Mouse (Mus musculus) limb, embryonic 12.5 days (tissue): ENCODE data around the gene Nudt14. TPM values are rescaled to one million over a fixed set of nuclear protein-coding genes. Genes with fewer than 3 reads are reported as not detected.

Experiments used
- ATAC-seq: fragments of 200-750 bp; cut with Nextera tagmentation; 2 replicates; pipeline ENCODE4 v1.8.0; 2017; ENCODE audit warnings: low read depth, moderate TSS enrichment; ENCODE audit not compliant: insufficient number of reproducible peaks, insufficient read depth, low FRiP score, low TSS enrichment
- H3K27ac ChIP-seq: fragments of 300-500 bp; sonication (generic); 2 replicates; pipeline ENCODE4 v1.5.1; 2016; ENCODE audit warnings: mild to moderate bottlenecking, moderate library complexity
- H3K27me3 ChIP-seq: fragments of 300-500 bp; sonication (generic); 2 replicates; pipeline ENCODE4 v1.6.1; 2016; ENCODE audit warnings: mild to moderate bottlenecking, moderate library complexity
- H3K36me3 ChIP-seq: fragments of 300-500 bp; sonication (generic); 2 replicates; pipeline ENCODE4 v1.6.1; 2016; ENCODE audit warnings: mild to moderate bottlenecking, moderate library complexity
- H3K4me1 ChIP-seq: fragments of 300-500 bp; sonication (generic); replicated peaks from 2 replicates; pipeline ENCODE4 v1.6.1; 2016
- H3K4me2 ChIP-seq: fragments of 300-500 bp; sonication (generic); 2 replicates; pipeline ENCODE4 v1.6.1; 2016; ENCODE audit warnings: mild to moderate bottlenecking, moderate library complexity
- H3K4me3 ChIP-seq: fragments of 300-500 bp; sonication (generic); replicated peaks from 2 replicates; pipeline ENCODE4 v1.5.1; 2016; ENCODE audit warnings: mild to moderate bottlenecking
- H3K9ac ChIP-seq: fragments of 300-500 bp; sonication (generic); replicated peaks from 2 replicates; pipeline ENCODE4 v1.6.1; 2016; ENCODE audit warnings: mild to moderate bottlenecking, moderate library complexity
- H3K9me3 ChIP-seq: fragments of 300-500 bp; sonication (generic); 2 replicates; pipeline ENCODE4 v1.6.1; 2016; ENCODE audit warnings: mild to moderate bottlenecking, moderate library complexity
- WGBS: fragments of 180-500 bp; shearing (Covaris S2); methylation state at CpG from one replicate; pipeline ENCODE4 v1.1.7; 2016; 5-methylcytosine and 5-hydroxymethylcytosine counted together
- polyA plus RNA-seq: library from polyadenylated mRNA; unstranded; fragments of >200 nt; fragmentation: Nextera tagmentation; extraction: Ambion mirVana; gene quantifications from 2 replicates; pipeline ENCODE4 v1.2.1, GENCODE M21; 2016

The Nudt14 gene
- polyA plus RNA-seq, 1 experiment from 2014 or later, result 95.2 TPM

DNA sequence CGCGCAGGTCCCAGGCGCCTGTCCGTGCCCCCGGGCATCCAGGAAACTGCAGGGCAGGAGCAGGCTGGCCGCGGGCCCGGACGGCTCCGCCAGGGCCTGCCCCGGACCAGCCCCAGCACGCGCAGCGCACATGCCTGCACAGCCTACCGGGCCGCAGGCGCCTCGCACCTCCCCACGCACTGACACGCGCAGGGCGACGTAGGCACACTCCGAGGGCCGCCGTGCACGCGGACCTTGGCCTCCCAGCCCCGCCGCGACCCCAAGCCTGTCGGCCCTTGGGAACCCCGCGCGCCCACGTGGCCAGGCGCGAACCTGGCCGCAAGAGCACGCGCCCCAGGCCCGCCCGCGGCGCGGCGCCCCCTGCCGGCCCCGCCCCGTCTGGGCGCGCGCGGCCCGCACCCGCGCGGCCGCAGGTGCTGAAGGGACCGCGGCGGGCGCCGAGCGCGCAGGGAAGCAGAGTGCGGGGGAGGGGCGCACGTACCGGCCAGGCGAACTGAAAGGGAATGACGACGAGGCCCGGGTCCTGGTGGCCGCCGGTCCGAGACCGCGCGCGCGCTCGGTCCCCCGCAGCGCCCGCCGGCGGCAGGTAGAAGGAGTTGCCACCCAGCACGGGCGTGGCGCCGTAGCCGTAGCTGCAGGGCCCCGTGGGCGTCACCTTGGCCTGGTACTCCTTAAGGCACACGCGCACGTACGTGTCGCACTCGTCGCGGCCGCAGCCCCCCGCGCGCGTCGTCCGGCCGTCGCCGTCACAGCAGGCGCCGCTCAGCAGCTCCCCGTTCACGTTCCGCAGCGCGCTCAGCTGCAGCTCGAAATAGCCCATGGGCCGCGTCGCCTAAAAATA, 13.3 kb downstream of the Nudt14 start:
- Histone ChIP-seq H3K27me3 (peaks cover 79% of the 10 kb centered on the region), H3K27ac (0 out of 2 replicates have a peak overlapping the region, but pooled peaks have one; percentile 12), H3K9me3 (no peaks in the 10 kb centered on the region), H3K9ac (peak overlapping the region; percentile 47), H3K36me3 (no peaks in the 10 kb centered on the region), H3K4me3 (peak overlapping the region; percentile 58), H3K4me1 (peaks cover 41% of the 10 kb centered on the region), H3K4me2 (peak overlapping the region; percentile 92)
- ATAC-seq, result 0 out of 2 replicates have a peak, but pooled peaks have one; percentile 32
- WGBS, result 2% methylated on average over 123 of the region's 124 CpGs

DNA sequence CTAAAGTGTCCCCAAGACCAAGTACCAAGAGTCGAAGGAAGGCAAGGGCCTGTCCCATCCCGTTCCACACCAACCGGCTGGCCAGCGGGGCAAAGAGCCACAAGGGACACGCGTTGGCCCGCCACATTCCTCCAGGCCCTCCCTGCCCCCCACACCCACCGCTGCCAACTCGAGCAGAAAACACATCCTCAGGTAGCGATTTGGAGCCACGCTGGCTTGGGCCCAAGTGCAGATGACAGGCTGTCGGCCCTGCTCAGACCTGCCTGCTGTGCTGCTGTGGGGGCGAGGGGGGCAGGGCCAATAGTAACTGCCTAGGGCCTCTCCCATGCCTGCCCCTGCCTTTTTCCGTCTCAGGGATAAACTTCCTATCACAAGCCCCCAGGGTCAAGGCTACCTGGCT, 14.7 kb downstream of the Nudt14 start:
- peaks cover 75% of the 10 kb centered on the region for H3K27me3 ChIP-seq
- H3K9me3 ChIP-seq, result no peaks in the 10 kb centered on the region
- H3K27ac ChIP-seq, result no peak overlapping the region
- no peak for ATAC-seq
- WGBS, result 55% methylated on average over 14 of the region's 14 CpGs
- H3K4me3 ChIP-seq, result no peak overlapping the region
- no peaks in the 10 kb centered on the region for H3K36me3 ChIP-seq
- peak overlapping the region; percentile 92 for H3K4me2 ChIP-seq
- no peak overlapping the region; the same call in 1 of the 2 replicates for H3K9ac ChIP-seq
- H3K4me1 ChIP-seq, result peaks cover 38% of the 10 kb centered on the region

DNA sequence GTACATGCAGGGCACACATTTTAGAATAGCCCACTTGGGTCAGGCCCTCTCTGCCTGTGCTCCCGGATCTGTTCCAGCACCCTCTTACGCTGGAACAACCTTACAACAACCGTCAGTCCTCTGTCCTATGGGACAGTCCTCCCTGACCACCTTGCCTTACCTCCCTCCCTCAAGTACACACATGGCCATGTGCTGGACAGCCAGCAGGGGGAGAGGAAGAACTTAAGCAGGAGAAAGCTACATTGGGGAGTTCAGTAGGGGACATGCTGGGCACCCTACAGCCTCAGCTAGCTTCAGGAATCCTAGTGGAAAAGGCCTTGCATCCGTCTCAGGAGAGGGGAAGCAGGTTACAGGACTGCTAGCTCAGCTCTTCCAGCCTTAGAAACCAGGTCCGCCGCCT, 16.0 kb downstream of the Nudt14 start:
- WGBS, result 78% methylated on average over 6 of the region's 6 CpGs
- no peak overlapping the region for H3K4me2 ChIP-seq
- no peak for ATAC-seq
- H3K9ac ChIP-seq, result no peak overlapping the region
- H3K27me3 ChIP-seq, result peaks cover 62% of the 10 kb centered on the region
- no peak overlapping the region for H3K4me3 ChIP-seq
- no peaks in the 10 kb centered on the region for H3K9me3 ChIP-seq
- no peak overlapping the region for H3K27ac ChIP-seq
- H3K4me1 ChIP-seq, result peaks cover 38% of the 10 kb centered on the region
- H3K36me3 ChIP-seq, result no peaks in the 10 kb centered on the region

DNA sequence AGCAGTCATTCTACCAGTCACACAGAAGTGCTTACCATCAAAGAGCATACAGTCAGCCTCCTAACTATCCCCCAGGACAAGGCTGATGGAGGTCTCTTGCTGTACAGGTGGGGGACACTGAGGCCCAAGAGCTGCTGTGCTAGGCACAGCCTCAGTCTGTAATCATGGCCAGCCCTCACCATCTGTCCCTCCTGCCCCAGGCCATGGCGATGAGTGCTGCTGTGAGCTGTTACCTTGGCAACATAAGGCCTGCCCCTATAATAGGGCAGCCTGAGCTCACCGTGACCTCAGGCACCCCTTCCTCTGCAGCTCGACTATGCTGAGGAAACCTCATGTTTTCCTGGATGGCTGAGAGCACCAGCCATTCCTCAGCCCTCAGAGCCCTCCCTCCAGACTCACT, 19.4 kb downstream of the Nudt14 start:
- no peaks in the 10 kb centered on the region for H3K36me3 ChIP-seq
- H3K27ac ChIP-seq, result no peak overlapping the region
- H3K4me2 ChIP-seq, result no peak overlapping the region
- peaks cover 18% of the 10 kb centered on the region for H3K4me1 ChIP-seq
- H3K9ac ChIP-seq, result no peak overlapping the region
- WGBS, result 11% methylated on average over 3 of the region's 3 CpGs
- H3K9me3 ChIP-seq, result no peaks in the 10 kb centered on the region
- ATAC-seq, result no peak
- H3K27me3 ChIP-seq, result peaks cover 35% of the 10 kb centered on the region
- H3K4me3 ChIP-seq, result no peak overlapping the region

DNA sequence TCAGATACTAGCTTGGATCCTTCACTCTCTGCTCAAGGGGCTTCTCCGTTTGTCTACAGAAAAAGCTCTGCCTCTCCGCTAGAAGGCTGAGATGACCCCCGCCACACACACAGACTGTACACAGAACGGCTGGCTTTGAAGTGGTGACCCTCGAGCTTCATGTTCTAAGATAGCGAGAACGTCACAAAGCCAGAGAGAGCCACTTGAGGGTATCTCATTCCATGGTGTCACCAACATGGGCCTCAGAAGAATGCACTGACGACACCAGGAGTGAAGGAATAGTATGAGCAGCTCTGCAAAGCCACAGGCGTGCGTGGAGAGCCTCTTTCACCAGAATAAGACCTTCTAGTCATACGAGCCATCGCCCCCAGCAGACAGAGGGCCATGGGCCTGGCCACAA, 20.4 kb downstream of the Nudt14 start:
- H3K27me3 ChIP-seq, result peaks cover 28% of the 10 kb centered on the region
- H3K9me3 ChIP-seq, result no peaks in the 10 kb centered on the region
- no peak overlapping the region for H3K4me2 ChIP-seq
- WGBS, result 84% methylated on average over 12 of the region's 12 CpGs
- no peaks in the 10 kb centered on the region for H3K36me3 ChIP-seq
- peaks cover 9% of the 10 kb centered on the region; the same call in 1 of the 2 replicates for H3K4me1 ChIP-seq
- H3K27ac ChIP-seq, result no peak overlapping the region
- no peak overlapping the region for H3K9ac ChIP-seq
- no peak overlapping the region for H3K4me3 ChIP-seq
- ATAC-seq, result no peak

DNA sequence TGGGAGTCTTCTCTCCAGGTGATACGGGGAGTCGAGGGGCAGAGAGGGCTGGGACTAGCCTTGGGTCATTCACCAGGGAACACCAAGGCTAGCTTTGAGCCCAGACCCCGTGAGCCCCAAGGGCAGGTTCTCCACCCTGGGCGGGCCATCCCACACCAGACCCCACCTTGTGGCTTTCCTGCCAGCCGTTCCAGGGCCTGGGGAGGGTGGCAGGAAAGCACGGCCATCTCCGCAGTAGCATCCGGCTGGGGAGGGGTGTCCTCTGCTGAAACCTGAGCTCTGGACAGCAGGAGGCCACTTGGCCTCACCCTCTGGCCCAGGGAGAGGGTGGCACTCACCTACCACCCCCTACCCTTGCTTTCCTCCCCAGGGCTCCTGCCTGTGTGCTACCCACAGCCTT, 24.0 kb downstream of the Nudt14 start:
- no peaks in the 10 kb centered on the region for H3K9me3 ChIP-seq
- 33% methylated on average over 8 of the region's 8 CpGs for WGBS
- no peak overlapping the region for H3K4me3 ChIP-seq
- no peak overlapping the region for H3K4me2 ChIP-seq
- H3K27ac ChIP-seq, result no peak overlapping the region
- no peaks in the 10 kb centered on the region for H3K36me3 ChIP-seq
- 0 out of 2 replicates have a peak, but pooled peaks cover 12% of the 10 kb centered on the region for H3K27me3 ChIP-seq
- H3K9ac ChIP-seq, result no peak overlapping the region; the same call in 1 of the 2 replicates
- H3K4me1 ChIP-seq, result peaks cover 9% of the 10 kb centered on the region; the same call in 1 of the 2 replicates
- ATAC-seq, result no peak

DNA sequence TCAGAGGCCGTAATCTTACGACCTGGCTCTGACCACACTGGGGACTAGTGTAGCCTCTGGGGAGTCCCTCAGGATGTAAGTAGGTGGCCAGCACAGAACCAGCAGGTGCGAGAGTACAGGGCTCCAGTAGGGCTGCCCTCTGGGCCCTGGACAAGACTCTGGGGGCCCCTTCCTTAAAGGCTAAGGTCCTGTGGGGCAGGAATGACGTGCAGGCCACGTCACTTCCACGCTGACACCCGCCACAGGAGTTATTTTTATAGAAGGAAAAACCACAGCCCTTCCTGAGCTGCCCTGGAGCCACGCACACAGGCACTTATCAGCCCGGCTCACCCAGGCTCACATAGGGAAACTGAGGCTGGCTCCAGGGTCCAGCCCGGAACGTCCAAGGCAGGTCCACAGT, 24.4 kb downstream of the Nudt14 start:
- Histone ChIP-seq H3K4me1 (peaks cover 4% of the 10 kb centered on the region; the same call in 1 of the 2 replicates), H3K4me2 (no peak overlapping the region), H3K4me3 (no peak overlapping the region), H3K9ac (no peak overlapping the region), H3K27me3 (0 out of 2 replicates have a peak, but pooled peaks cover 12% of the 10 kb centered on the region), H3K27ac (no peak overlapping the region), H3K36me3 (no peaks in the 10 kb centered on the region), H3K9me3 (no peaks in the 10 kb centered on the region)
- WGBS, result 81% methylated on average over 11 of the region's 11 CpGs
- no peak for ATAC-seq

DNA sequence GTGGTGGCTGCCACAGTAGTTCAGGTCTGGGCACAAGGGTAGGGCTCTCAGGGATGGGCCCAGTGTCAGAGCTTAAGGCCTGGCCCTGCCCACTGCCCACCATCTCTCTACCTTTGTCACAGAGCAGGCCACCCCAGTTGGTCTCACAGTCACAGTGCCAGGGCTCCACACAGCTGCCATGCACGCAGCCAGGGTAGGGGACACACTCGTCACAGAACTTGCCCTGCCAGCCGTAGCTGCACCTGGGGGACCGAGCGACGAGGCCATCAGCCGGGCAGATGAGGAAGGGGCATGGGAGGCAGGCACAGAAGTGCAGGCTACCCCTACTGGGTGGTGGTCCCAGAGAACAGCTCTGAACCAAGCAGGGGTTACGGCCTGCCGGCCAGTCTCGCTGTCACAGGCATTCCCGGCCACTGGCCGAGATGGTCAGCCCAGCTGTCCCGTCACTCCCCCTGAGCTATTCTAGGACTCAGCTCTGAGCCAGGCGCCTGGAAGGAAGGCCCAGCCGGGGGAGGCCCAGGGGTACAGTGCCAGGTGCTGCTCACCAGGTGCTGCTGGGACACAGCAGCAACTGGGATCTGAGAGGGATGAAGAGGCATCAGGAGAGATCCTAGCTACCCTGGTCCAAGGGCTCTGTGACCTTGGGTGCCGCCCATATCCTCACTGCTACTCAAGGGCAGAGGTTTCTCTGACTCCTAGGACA, 25.1 kb downstream of the Nudt14 start:
- Histone ChIP-seq H3K4me2 (no peak overlapping the region), H3K4me1 (0 out of 2 replicates have a peak, but pooled peaks cover 4% of the 10 kb centered on the region), H3K9me3 (no peaks in the 10 kb centered on the region), H3K9ac (no peak overlapping the region), H3K4me3 (no peak overlapping the region), H3K27ac (no peak overlapping the region), H3K36me3 (no peaks in the 10 kb centered on the region), H3K27me3 (0 out of 2 replicates have a peak, but pooled peaks cover 12% of the 10 kb centered on the region)
- no peak for ATAC-seq
- WGBS, result 79% methylated on average over 16 of the region's 16 CpGs

DNA sequence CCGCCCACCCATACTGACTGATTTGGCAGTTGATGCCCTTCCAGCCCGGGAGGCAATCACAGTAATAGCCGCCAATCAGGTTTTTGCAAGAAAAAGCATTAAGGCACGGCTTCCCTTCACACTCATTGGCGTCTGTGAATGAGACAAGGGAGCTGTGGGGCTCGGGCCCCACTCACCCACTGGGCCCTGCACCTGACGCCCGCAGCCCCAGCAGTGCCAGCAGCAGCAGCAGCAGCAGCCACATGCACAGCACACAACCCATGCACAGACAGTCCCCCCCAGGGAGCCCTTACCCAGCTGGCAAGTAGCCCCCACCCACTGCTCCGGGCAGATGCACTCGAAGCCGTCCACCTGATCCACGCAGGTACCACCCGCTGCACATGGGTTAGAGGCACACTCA, 26.3 kb downstream of the Nudt14 start:
- no peak for ATAC-seq
- Histone ChIP-seq H3K4me3 (no peak overlapping the region), H3K27ac (no peak overlapping the region), H3K36me3 (no peaks in the 10 kb centered on the region), H3K9ac (no peak overlapping the region), H3K4me2 (no peak overlapping the region), H3K4me1 (0 out of 2 replicates have a peak, but pooled peaks cover 4% of the 10 kb centered on the region), H3K9me3 (no peaks in the 10 kb centered on the region), H3K27me3 (0 out of 2 replicates have a peak, but pooled peaks cover 12% of the 10 kb centered on the region)
- 83% methylated on average over 13 of the region's 13 CpGs for WGBS

DNA sequence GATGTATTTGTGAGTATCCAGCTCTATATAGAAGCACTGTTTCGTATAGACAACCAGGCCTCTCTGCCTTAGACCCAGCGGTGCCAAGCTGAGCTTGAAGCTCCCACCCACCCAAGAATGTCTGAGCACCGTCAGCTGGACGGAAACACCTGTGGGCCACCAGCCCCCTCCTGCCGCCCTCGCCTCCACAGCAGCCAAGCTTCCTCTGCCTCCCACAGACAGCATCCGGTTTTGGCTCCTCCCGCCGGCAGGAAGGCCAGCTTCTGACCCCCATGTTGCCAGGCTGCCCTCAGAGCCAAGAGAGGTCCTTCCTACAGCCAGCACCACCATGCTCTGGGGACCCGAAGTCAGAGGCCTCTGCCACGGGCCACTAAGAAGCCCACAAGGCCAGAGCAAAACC, 27.4 kb downstream of the Nudt14 start:
- no peaks in the 10 kb centered on the region for H3K9me3 ChIP-seq
- H3K27me3 ChIP-seq, result 0 out of 2 replicates have a peak, but pooled peaks cover 12% of the 10 kb centered on the region
- WGBS, result 77% methylated on average over 11 of the region's 11 CpGs
- ATAC-seq, result no peak
- no peak overlapping the region for H3K9ac ChIP-seq
- H3K4me2 ChIP-seq, result no peak overlapping the region
- no peak overlapping the region for H3K27ac ChIP-seq
- H3K4me3 ChIP-seq, result no peak overlapping the region
- no peaks in the 10 kb centered on the region; the same call in 1 of the 2 replicates for H3K36me3 ChIP-seq
- 0 out of 2 replicates have a peak, but pooled peaks cover 4% of the 10 kb centered on the region for H3K4me1 ChIP-seq
